Mouse (Mus musculus): ENCODE measurements around the gene Rnls. TPM values are rescaled to one million over a fixed set of nuclear protein-coding genes. Genes with fewer than 3 reads are reported as not detected.

The Rnls gene
- polyA plus RNA-seq, 1 experiment from 2014 or later: 7.5 TPM

DNA sequence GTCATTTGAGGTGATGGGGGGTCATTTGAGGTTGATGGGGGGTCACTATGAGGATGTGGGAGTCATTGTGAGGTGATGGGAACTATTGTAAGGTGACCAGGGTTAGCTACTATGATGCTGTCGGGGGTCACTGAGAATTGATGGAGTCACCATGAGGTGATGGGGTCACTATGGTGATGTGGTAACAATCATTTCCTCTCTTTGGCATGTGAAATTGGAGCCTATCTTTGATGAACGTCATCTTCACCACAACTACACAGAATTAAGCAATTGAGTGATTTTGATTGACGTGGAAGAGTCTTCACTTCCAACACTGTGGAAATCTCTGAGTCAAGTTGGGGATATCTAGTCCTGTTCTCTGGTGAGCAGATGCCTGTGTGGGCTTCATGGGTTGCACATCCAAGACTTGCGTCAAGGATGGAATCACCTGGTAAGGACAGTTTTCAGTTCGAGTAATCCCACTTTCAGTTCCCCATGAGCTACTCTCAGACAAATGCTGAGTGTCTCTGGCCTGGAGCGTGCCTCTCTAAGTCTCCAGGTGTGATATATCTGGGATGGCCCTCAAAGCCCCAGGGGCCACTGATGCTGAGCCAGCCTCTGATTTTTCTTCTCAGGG is 269.4 kb downstream of the Rnls start:
- Histone ChIP-seq H3K9me3 (no peaks in the 10 kb centered on the region), H3K9ac (no peak overlapping the region), H3K4me3 (no peak overlapping the region), H3K27me3 (no peaks in the 10 kb centered on the region), H3K27ac (no peak overlapping the region), H3K4me2 (no peak overlapping the region), H3K4me1 (0 out of 2 replicates have a peak, but pooled peaks cover 2% of the 10 kb centered on the region), H3K36me3 (no peaks in the 10 kb centered on the region)
- no peak for ATAC-seq (ENCODE audit: insufficient number of reproducible peaks, insufficient read depth, low FRiP score, low TSS enrichment, low read depth)
- WGBS: 88% methylated on average over 6 of the region's 6 CpGs

DNA sequence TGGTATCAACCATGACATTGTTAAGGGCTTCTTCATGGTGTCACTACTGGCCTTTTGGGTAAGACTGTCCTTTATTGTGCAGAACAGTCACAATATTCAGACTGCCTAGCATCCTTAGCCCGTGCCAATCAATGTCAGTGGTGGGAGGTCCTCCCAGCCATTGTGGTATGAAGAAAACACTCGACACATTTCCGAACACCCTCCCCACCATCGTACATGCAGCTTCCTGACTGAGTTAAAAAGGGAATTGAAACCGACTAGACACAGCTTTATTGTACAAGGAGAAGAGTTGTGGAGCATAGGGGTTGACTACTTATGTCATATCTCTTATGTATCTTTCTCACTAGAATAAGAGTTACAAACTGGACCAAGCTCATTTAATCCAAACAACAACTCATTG is 272.1 kb downstream of the Rnls start:
- no peaks in the 10 kb centered on the region for H3K9me3 ChIP-seq
- no peak overlapping the region for H3K9ac ChIP-seq
- no peak overlapping the region for H3K4me3 ChIP-seq
- H3K27ac ChIP-seq: no peak overlapping the region
- 0 out of 2 replicates have a peak, but pooled peaks cover 2% of the 10 kb centered on the region for H3K4me1 ChIP-seq
- 83% methylated on average over 5 of the region's 5 CpGs for WGBS
- ATAC-seq (ENCODE audit: insufficient number of reproducible peaks, insufficient read depth, low FRiP score, low TSS enrichment, low read depth): no peak
- no peaks in the 10 kb centered on the region for H3K36me3 ChIP-seq
- no peak overlapping the region for H3K4me2 ChIP-seq
- H3K27me3 ChIP-seq: no peaks in the 10 kb centered on the region

DNA sequence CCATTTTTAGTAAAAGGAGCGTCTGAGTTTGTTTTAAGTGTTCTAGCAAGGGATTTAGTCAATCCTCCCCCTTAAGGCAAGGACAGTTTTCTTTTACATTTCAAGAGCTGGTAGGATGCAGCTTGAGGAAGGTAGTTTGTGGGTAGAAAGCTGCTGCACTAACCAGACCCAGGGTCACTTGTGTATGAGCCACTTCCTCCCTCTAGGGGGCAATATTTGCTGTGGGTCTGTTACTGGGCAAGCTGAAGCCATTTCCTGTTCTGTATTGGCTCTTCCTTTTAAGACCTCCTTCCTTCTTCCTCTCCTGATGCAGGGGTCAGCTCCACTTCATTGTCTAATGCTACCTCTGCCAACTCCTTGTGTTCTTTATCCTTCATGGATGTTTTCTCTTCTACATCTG is 273.2 kb downstream of the Rnls start:
- H3K4me1 ChIP-seq: peaks cover 1% of the 10 kb centered on the region
- H3K9me3 ChIP-seq: no peaks in the 10 kb centered on the region
- H3K27me3 ChIP-seq: no peaks in the 10 kb centered on the region
- no peak overlapping the region for H3K9ac ChIP-seq
- no peak for ATAC-seq (ENCODE audit: insufficient number of reproducible peaks, insufficient read depth, low FRiP score, low TSS enrichment, low read depth)
- WGBS: 74% methylated on average over 1 of the region's 1 CpGs
- no peak overlapping the region for H3K4me2 ChIP-seq
- no peaks in the 10 kb centered on the region for H3K36me3 ChIP-seq
- H3K4me3 ChIP-seq: no peak overlapping the region
- no peak overlapping the region for H3K27ac ChIP-seq

DNA sequence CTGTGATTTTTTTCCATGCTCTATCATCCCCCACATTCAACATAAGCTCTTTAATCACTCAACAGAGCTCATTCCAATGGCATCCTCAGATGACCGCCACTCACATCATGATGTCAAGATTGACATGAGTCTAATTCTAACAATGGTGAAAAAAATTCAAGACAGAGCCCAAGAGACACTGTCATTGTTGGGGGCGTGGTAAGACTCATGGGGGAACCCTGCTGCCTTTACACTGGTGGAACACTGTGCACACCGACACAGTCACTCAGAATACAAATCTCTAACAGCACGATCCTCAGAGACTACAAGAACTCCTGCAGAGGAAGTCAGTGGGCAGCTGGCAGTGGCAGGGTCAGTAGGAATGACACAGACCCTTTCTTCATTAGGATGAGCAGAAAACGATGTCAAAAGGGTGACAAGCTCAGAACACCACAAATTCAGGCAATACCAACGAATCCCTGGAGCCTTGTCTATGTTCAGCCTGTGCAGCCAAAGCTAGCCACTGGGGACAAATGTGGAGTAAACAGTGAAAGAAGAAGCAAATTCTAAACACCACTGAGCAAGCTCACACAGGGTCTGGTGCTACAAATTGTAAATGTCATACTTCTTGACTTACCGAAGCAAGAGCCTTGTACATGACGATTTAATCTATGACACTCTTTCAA is 277.3 kb downstream of the Rnls start:
- ATAC-seq (ENCODE audit: insufficient number of reproducible peaks, insufficient read depth, low FRiP score, low TSS enrichment, low read depth): no peak
- H3K4me1 ChIP-seq: peaks cover 25% of the 10 kb centered on the region
- H3K9me3 ChIP-seq: no peaks in the 10 kb centered on the region
- H3K4me2 ChIP-seq: no peak overlapping the region
- H3K27ac ChIP-seq: no peak overlapping the region
- 70% methylated on average over 8 of the region's 8 CpGs for WGBS
- H3K4me3 ChIP-seq: no peak overlapping the region
- H3K27me3 ChIP-seq: no peaks in the 10 kb centered on the region
- no peak overlapping the region for H3K9ac ChIP-seq
- H3K36me3 ChIP-seq: no peaks in the 10 kb centered on the region

DNA sequence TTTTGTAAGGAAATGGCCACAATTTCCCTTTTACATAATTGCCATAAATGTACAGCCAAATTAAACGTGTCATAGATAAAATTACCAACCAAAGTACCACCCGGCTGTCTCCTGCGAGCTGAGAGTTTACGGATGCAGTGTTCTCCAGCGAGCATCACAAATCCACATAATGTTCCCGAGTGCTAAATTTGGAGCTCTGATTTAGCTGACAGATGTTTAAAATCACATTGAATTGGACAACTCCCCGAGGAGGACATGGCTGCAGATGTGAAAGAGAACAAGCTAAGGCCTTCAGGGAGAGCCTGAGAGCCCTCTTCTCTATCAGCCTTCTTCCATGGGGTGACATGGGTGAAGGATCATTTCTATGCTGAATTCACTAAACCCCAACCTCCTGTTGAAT is 278.3 kb downstream of the Rnls start:
- H3K4me3 ChIP-seq: no peak overlapping the region
- no peak for ATAC-seq (ENCODE audit: insufficient number of reproducible peaks, insufficient read depth, low FRiP score, low TSS enrichment, low read depth)
- no peaks in the 10 kb centered on the region for H3K27me3 ChIP-seq

DNA sequence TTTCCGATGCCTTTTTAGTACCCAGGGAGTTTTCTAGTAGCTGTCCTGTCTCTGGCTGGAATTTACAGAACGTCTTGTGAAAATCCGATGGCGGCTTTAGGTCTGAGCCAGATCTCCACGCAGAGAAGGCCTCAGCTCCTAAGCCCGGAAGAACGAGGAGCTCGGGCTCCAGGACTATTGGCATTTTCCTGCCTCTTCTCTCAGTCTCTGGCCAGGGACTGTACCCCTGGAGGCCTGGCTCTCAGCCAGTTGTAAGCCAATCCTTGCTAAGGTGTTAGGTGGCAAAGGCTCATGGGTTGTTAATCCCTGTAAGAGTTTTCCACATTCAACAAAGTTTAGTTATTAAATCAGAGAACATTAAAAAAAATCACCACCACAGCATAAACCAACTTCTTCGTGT is 281.7 kb downstream of the Rnls start:
- 0 out of 2 replicates have a peak, but pooled peaks cover 4% of the 10 kb centered on the region for H3K27me3 ChIP-seq
- H3K9me3 ChIP-seq: no peaks in the 10 kb centered on the region
- peaks cover 27% of the 10 kb centered on the region for H3K4me1 ChIP-seq
- no peak overlapping the region for H3K9ac ChIP-seq
- no peaks in the 10 kb centered on the region for H3K36me3 ChIP-seq
- no peak for ATAC-seq (ENCODE audit: insufficient number of reproducible peaks, insufficient read depth, low FRiP score, low TSS enrichment, low read depth)
- 44% methylated on average over 9 of the region's 9 CpGs for WGBS
- H3K27ac ChIP-seq: peak overlapping the region; percentile 44; the same call in 1 of the 2 replicates
- no peak overlapping the region; the same call in 1 of the 2 replicates for H3K4me2 ChIP-seq
- H3K4me3 ChIP-seq: no peak overlapping the region

More for the DNA sequence above, 278.3 kb downstream of the Rnls start:
- H3K4me2 ChIP-seq: no peak overlapping the region
- peaks cover 27% of the 10 kb centered on the region for H3K4me1 ChIP-seq
- H3K9me3 ChIP-seq: no peaks in the 10 kb centered on the region
- H3K36me3 ChIP-seq: no peaks in the 10 kb centered on the region
- WGBS: 31% methylated on average over 7 of the region's 7 CpGs
- no peak overlapping the region for H3K27ac ChIP-seq
- no peak overlapping the region for H3K9ac ChIP-seq

DNA sequence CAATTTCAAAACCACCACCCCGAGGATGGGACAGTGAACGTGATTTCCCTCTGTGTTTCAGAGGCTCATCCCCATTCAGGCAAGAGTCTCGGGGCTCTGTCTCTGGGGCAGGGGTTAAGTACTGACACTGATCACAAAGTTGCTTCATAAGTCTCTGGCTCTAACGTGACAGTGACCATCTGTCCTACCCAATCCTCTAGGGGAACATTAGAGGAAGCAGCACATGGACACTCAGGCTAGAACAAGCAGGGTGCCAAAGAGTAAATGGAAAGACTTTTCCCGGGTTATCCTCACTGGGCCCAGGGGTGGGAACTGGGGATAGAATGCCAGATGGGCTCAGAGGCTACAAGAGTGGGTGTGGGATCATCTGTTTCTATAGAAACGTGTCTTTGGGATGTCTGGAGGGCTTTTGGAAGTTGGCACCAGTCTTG is 282.1 kb downstream of the Rnls start:
- Histone ChIP-seq H3K4me2 (no peak overlapping the region; the same call in 1 of the 2 replicates), H3K9me3 (no peaks in the 10 kb centered on the region), H3K27me3 (0 out of 2 replicates have a peak, but pooled peaks cover 4% of the 10 kb centered on the region), H3K4me1 (peaks cover 27% of the 10 kb centered on the region), H3K36me3 (no peaks in the 10 kb centered on the region), H3K4me3 (no peak overlapping the region), H3K9ac (no peak overlapping the region), H3K27ac (peak overlapping the region; percentile 44; the same call in 1 of the 2 replicates)
- 40% methylated on average over 6 of the region's 6 CpGs for WGBS
- no peak for ATAC-seq (ENCODE audit: insufficient number of reproducible peaks, insufficient read depth, low FRiP score, low TSS enrichment, low read depth)

DNA sequence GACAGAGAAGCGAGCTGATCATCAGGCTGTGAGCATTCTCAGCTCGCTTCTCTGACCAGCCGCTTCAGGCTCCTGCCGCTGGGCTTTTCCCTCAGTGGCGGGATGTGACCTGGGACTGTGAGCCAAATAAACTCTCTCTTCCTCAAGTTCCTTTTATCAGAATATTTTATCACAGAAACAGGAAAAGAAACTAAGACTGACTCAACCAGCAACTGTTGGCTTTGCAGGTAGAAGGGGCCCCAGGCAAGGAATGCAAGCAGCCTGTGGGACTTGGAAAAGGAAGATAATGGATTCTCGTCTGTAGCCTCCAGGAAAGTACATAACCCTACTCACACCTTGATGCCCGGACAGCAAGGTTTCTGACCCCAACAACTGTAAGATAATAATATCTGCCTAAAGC is 283.0 kb downstream of the Rnls start:
- no peaks in the 10 kb centered on the region for H3K36me3 ChIP-seq
- no peaks in the 10 kb centered on the region for H3K9me3 ChIP-seq
- peaks cover 27% of the 10 kb centered on the region for H3K4me1 ChIP-seq
- H3K9ac ChIP-seq: no peak overlapping the region
- no peak overlapping the region for H3K4me2 ChIP-seq
- WGBS: 79% methylated on average over 7 of the region's 7 CpGs
- H3K4me3 ChIP-seq: no peak overlapping the region
- ATAC-seq (ENCODE audit: insufficient number of reproducible peaks, insufficient read depth, low FRiP score, low TSS enrichment, low read depth): no peak
- H3K27ac ChIP-seq: no peak overlapping the region
- H3K27me3 ChIP-seq: 0 out of 2 replicates have a peak, but pooled peaks cover 4% of the 10 kb centered on the region

DNA sequence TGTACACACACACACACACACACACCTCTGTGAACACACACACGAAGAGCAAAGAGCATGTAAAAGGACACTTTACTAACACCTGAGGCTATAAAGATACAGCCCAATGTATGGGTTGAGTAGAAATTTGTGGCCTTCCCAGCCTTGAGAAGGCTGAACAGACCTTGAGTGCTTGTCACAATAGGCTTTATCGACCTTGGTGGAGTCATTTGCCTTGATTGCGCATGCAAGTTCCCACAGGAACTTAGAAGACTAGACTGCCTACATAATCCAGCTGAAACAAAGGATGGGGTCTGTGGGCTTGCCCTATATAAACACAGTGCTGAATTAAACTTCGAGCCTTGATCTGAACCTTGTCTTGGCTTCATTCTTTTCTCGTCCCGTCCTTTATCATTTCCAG is 288.2 kb downstream of the Rnls start:
- H3K4me2 ChIP-seq: no peak overlapping the region
- H3K4me3 ChIP-seq: no peak overlapping the region
- H3K9me3 ChIP-seq: no peaks in the 10 kb centered on the region
- 92% methylated on average over 6 of the region's 6 CpGs for WGBS
- no peak overlapping the region for H3K27ac ChIP-seq
- peaks cover 21% of the 10 kb centered on the region for H3K4me1 ChIP-seq
- 0 out of 2 replicates have a peak, but pooled peaks cover 4% of the 10 kb centered on the region for H3K27me3 ChIP-seq
- no peak overlapping the region for H3K9ac ChIP-seq
- ATAC-seq (ENCODE audit: insufficient number of reproducible peaks, insufficient read depth, low FRiP score, low TSS enrichment, low read depth): no peak
- no peaks in the 10 kb centered on the region for H3K36me3 ChIP-seq

DNA sequence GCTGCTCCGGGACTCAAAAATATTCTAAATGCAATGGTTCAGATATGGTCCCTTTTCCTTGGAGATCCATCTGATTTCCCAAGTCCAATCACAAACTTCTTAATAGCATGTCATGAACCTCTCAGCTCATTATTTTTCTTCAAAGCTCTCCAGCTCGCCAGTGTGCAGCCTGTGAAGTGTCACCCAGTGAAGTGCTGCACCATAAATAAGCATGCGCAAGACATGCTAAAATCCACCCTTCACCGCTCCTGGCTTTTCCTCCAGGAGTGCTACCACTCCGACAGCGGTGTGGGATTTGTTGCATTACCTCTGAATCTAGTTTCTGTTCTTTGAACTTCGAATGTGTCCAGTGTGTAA is 289.3 kb downstream of the Rnls start:
- Histone ChIP-seq H3K27me3 (no peaks in the 10 kb centered on the region), H3K9ac (no peak overlapping the region), H3K4me3 (no peak overlapping the region), H3K4me1 (peaks cover 21% of the 10 kb centered on the region), H3K36me3 (no peaks in the 10 kb centered on the region), H3K4me2 (no peak overlapping the region), H3K9me3 (no peaks in the 10 kb centered on the region), H3K27ac (no peak overlapping the region)
- WGBS: 78% methylated on average over 7 of the region's 7 CpGs
- ATAC-seq (ENCODE audit: insufficient number of reproducible peaks, insufficient read depth, low FRiP score, low TSS enrichment, low read depth): no peak

DNA sequence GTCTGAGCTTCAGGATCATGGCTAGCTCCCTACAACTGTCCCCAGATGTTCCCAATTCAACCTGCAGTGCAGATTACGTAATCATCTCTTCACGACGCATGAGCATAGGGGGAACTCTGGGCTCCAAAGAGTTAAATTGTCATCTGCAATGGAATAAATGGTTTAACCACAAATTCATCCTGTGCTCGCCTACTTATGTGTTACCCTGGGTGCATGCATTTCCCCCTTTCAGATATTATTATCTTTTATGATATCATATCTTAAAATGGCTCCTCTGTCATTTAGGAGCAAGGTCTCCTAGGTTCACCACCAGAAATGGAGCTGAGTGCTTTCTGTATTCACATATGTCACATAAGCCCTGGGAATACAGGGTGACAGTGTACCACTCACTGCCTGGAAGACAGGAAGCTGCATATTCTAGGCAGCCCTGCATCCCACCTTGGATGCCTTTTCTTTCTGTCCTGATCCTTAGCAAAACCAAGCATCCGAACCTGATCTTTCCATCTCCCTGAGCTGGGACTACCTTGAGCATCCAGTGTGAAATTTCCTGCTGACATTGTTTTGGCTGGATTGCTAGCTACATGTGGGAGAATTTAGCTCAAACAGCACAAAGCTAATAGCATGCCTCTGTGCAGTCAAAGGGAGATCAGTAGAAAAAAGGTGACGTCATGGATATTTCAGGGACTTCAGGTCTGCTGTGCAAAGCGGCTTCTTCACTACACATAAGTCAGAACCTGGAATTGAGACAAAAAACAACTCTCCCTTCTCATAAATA is 289.9 kb downstream of the Rnls start:
- no peak overlapping the region for H3K4me3 ChIP-seq
- 41% methylated on average over 7 of the region's 7 CpGs for WGBS
- ATAC-seq (ENCODE audit: insufficient number of reproducible peaks, insufficient read depth, low FRiP score, low TSS enrichment, low read depth): no peak
- peaks cover 21% of the 10 kb centered on the region for H3K4me1 ChIP-seq
- H3K36me3 ChIP-seq: no peaks in the 10 kb centered on the region
- no peaks in the 10 kb centered on the region for H3K27me3 ChIP-seq
- no peaks in the 10 kb centered on the region for H3K9me3 ChIP-seq
- H3K4me2 ChIP-seq: peak overlapping the region; percentile 40
- no peak overlapping the region for H3K27ac ChIP-seq
- no peak overlapping the region for H3K9ac ChIP-seq

All from embryonic facial prominence, embryonic 13.5 days (tissue).